Mouse (Mus musculus) kidney, embryonic 14.5 days (tissue): ENCODE measurements around the gene Tnfrsf13c. TPM values are rescaled to one million over a fixed set of nuclear protein-coding genes. Genes with fewer than 3 reads are reported as not detected.

ENCODE experiments used
- ATAC-seq: fragments of 200-750 bp; cut with Nextera tagmentation; 2 replicates; pipeline ENCODE4 v1.8.0; 2017; ENCODE audit warnings: moderate number of reproducible peaks, mild to moderate bottlenecking, moderate TSS enrichment, moderate library complexity; ENCODE audit not compliant: low FRiP score, low TSS enrichment
- H3K27ac ChIP-seq: fragments of 300-500 bp; sonication (generic); 2 replicates; pipeline ENCODE4 v1.5.1; 2014; ENCODE audit warnings: low read depth, mild to moderate bottlenecking, low read length, moderate library complexity, mixed read lengths
- H3K27me3 ChIP-seq: fragments of 300-500 bp; sonication (generic); 2 replicates; pipeline ENCODE4 v1.6.1; 2014; ENCODE audit warnings: mild to moderate bottlenecking, low read length; ENCODE audit not compliant: control insufficient read depth, insufficient read depth
- H3K36me3 ChIP-seq: fragments of 300-500 bp; sonication (generic); 2 replicates; pipeline ENCODE4 v1.6.1; 2014; ENCODE audit warnings: low read length, mixed read lengths; ENCODE audit not compliant: control insufficient read depth, insufficient read depth
- H3K4me1 ChIP-seq: fragments of 300-500 bp; sonication (generic); 2 replicates; pipeline ENCODE4 v1.6.1; 2014; ENCODE audit warnings: low read length, mixed read lengths; ENCODE audit not compliant: control insufficient read depth, insufficient read depth
- H3K4me2 ChIP-seq: fragments of 300-500 bp; sonication (generic); replicated peaks from 2 replicates; pipeline ENCODE4 v1.6.1; 2014; ENCODE audit warnings: low read depth, mild to moderate bottlenecking, low read length
- H3K4me3 ChIP-seq: fragments of 300-500 bp; sonication (generic); 2 replicates; pipeline ENCODE4 v1.5.1; 2014; ENCODE audit warnings: mild to moderate bottlenecking, low read length
- H3K9ac ChIP-seq: fragments of 300-500 bp; sonication (generic); 2 replicates; pipeline ENCODE4 v1.6.1; 2014; ENCODE audit warnings: low read depth, mild to moderate bottlenecking, low read length, moderate library complexity
- H3K9me3 ChIP-seq: fragments of 300-500 bp; sonication (generic); 2 replicates; pipeline ENCODE4 v1.6.1; 2016; ENCODE audit warnings: low read length; ENCODE audit not compliant: control insufficient read depth
- WGBS: fragments of 180-500 bp; shearing (Covaris S2); extraction: QIAGEN DNeasy Blood & Tissue Kit; methylation state at CpG from one replicate; pipeline ENCODE4 v1.1.7; 2014; 5-methylcytosine and 5-hydroxymethylcytosine counted together
- polyA plus RNA-seq: library from polyadenylated mRNA; unstranded; fragments of >200 nt; fragmentation: Nextera tagmentation; extraction: Ambion mirVana; gene quantifications from 2 replicates; pipeline ENCODE4 v1.2.1, GENCODE M21; 2014

Tnfrsf13c gene
- polyA plus RNA-seq, 1 experiment from 2014 or later = 0.12 TPM

- no peaks in the 10 kb centered on the region for H3K36me3 ChIP-seq
- WGBS = 38% methylated on average over 6 of the region's 7 CpGs
- H3K27ac ChIP-seq = no peak overlapping the region
- H3K9ac ChIP-seq = no peak overlapping the region
- no peak for ATAC-seq
- no peak overlapping the region for H3K4me2 ChIP-seq
- H3K27me3 ChIP-seq = peaks cover 18% of the 10 kb centered on the region
- H3K4me3 ChIP-seq = no peak overlapping the region
- peaks cover 8% of the 10 kb centered on the region; the same call in 1 of the 2 replicates for H3K4me1 ChIP-seq
- H3K9me3 ChIP-seq = no peaks in the 10 kb centered on the region
These were observed 918 bp downstream of the Tnfrsf13c start for GRCm38 (mm10) chr15:82223251-82223650.

- H3K4me3 ChIP-seq = no peak overlapping the region
- ATAC-seq = no peak
- no peaks in the 10 kb centered on the region for H3K36me3 ChIP-seq
- H3K27me3 ChIP-seq = peaks cover 29% of the 10 kb centered on the region
- no peak overlapping the region for H3K4me2 ChIP-seq
- H3K9me3 ChIP-seq = no peaks in the 10 kb centered on the region
- peaks cover 8% of the 10 kb centered on the region; the same call in 1 of the 2 replicates for H3K4me1 ChIP-seq
- 65% methylated on average over 14 of the region's 14 CpGs for WGBS
- no peak overlapping the region for H3K27ac ChIP-seq
- no peak overlapping the region for H3K9ac ChIP-seq
These were observed 2.9 kb downstream of the Tnfrsf13c start for GRCm38 (mm10) chr15:82221104-82221860.

- peaks cover 40% of the 10 kb centered on the region for H3K27me3 ChIP-seq
- no peak overlapping the region for H3K4me2 ChIP-seq
- no peak overlapping the region for H3K4me3 ChIP-seq
- 76% methylated on average over 11 of the region's 12 CpGs for WGBS
- no peaks in the 10 kb centered on the region for H3K9me3 ChIP-seq
- H3K9ac ChIP-seq = no peak overlapping the region
- no peaks in the 10 kb centered on the region for H3K36me3 ChIP-seq
- peaks cover 8% of the 10 kb centered on the region; the same call in 1 of the 2 replicates for H3K4me1 ChIP-seq
- ATAC-seq = no peak
- H3K27ac ChIP-seq = no peak overlapping the region
These were observed 4.0 kb downstream of the Tnfrsf13c start for GRCm38 (mm10) chr15:82220003-82220675.

- Histone ChIP-seq H3K27me3 (peaks cover 46% of the 10 kb centered on the region), H3K36me3 (no peaks in the 10 kb centered on the region), H3K4me3 (no peak overlapping the region), H3K4me2 (no peak overlapping the region), H3K27ac (no peak overlapping the region), H3K9ac (no peak overlapping the region), H3K9me3 (no peaks in the 10 kb centered on the region), H3K4me1 (peaks cover 3% of the 10 kb centered on the region; the same call in 1 of the 2 replicates)
- 69% methylated on average over 26 of the region's 26 CpGs for WGBS
- no peak for ATAC-seq
These were observed 5.1 kb downstream of the Tnfrsf13c start for GRCm38 (mm10) chr15:82218778-82219666.

- Histone ChIP-seq H3K27ac (no peak overlapping the region), H3K4me2 (no peak overlapping the region), H3K36me3 (no peaks in the 10 kb centered on the region), H3K9me3 (no peaks in the 10 kb centered on the region), H3K27me3 (peaks cover 46% of the 10 kb centered on the region), H3K9ac (no peak overlapping the region), H3K4me1 (no peaks in the 10 kb centered on the region), H3K4me3 (no peak overlapping the region)
- WGBS = 26% methylated on average over 9 of the region's 9 CpGs
- no peak for ATAC-seq
These were observed 6.2 kb downstream of the Tnfrsf13c start for GRCm38 (mm10) chr15:82217980-82218379.

GRCm38 (mm10) chr15:82217039-82217438, 7.1 kb downstream of the Tnfrsf13c start:
- Histone ChIP-seq H3K27ac (no peak overlapping the region), H3K36me3 (no peaks in the 10 kb centered on the region), H3K9ac (no peak overlapping the region), H3K27me3 (peaks cover 50% of the 10 kb centered on the region), H3K4me2 (no peak overlapping the region), H3K9me3 (no peaks in the 10 kb centered on the region), H3K4me1 (peaks cover 7% of the 10 kb centered on the region), H3K4me3 (no peak overlapping the region)
- no peak for ATAC-seq
- WGBS = 14% methylated on average over 7 of the region's 7 CpGs

GRCm38 (mm10) chr15:82216142-82216827, 7.9 kb downstream of the Tnfrsf13c start:
- Histone ChIP-seq H3K4me3 (no peak overlapping the region), H3K9me3 (no peaks in the 10 kb centered on the region), H3K27me3 (peaks cover 57% of the 10 kb centered on the region), H3K36me3 (no peaks in the 10 kb centered on the region), H3K4me2 (no peak overlapping the region), H3K27ac (no peak overlapping the region), H3K9ac (no peak overlapping the region), H3K4me1 (peaks cover 12% of the 10 kb centered on the region)
- no peak for ATAC-seq
- WGBS = 61% methylated on average over 20 of the region's 20 CpGs

GRCm38 (mm10) chr15:82215332-82216046, 8.7 kb downstream of the Tnfrsf13c start:
- no peak for ATAC-seq
- WGBS = 57% methylated on average over 11 of the region's 11 CpGs

More at GRCm38 (mm10) chr15:82215332-82216046, 8.7 kb downstream of the Tnfrsf13c start:
- Histone ChIP-seq H3K9me3 (no peaks in the 10 kb centered on the region), H3K36me3 (no peaks in the 10 kb centered on the region), H3K9ac (no peak overlapping the region), H3K4me2 (no peak overlapping the region), H3K27ac (no peak overlapping the region), H3K27me3 (peaks cover 65% of the 10 kb centered on the region), H3K4me1 (peaks cover 16% of the 10 kb centered on the region), H3K4me3 (no peak overlapping the region)
